Mouse (Mus musculus) fibroblast of lung, adult 2 months (primary cell): ENCODE measurements around the gene P3h3.
"Not testable (repeated sequence)": the region's sequence is repeated elsewhere in the genome, so short reads cannot be mapped to it uniquely, and the experiment has no call there.

Source experiments
- DNase-seq: peaks from one replicate; pipeline ENCODE4 v3.0.0-alpha.2; 2011; ENCODE audit warnings: low read depth

The P3h3 gene

GRCm38 (mm10) chr6:124831199-124831598, 26.4 kb downstream of the P3h3 start:
- not testable (repeated sequence) for DNase-seq

- peak; percentile 95 for DNase-seq
These were observed 27.5 kb downstream of the P3h3 start for GRCm38 (mm10) chr6:124829799-124830700.

GRCm38 (mm10) chr6:124828868-124829798, 28.4 kb downstream of the P3h3 start, which contains the start of the genes Usp5 and Cdca3:
TSS of gene Usp5 (minus strand) at chr6:124829484.
TSS of gene Cdca3 (plus strand) at chr6:124829547.
- DNase-seq = peak; percentile 100

- DNase-seq = no peak
These were observed 29.4 kb downstream of the P3h3 start for GRCm38 (mm10) chr6:124828101-124828592.

GRCm38 (mm10) chr6:124822049-124822448, 35.5 kb downstream of the P3h3 start:
- no peak for DNase-seq

GRCm38 (mm10) chr6:124820891-124821290, 36.7 kb downstream of the P3h3 start:
- no peak for DNase-seq

- DNase-seq = no peak
These were observed 39.6 kb downstream of the P3h3 start for GRCm38 (mm10) chr6:124817971-124818370.

- DNase-seq = no peak
These were observed 40.0 kb downstream of the P3h3 start for GRCm38 (mm10) chr6:124817563-124817962.

GRCm38 (mm10) chr6:124817125-124817524, 40.4 kb downstream of the P3h3 start:
- no peak for DNase-seq

GRCm38 (mm10) chr6:124816611-124817010, 40.9 kb downstream of the P3h3 start:
- DNase-seq = no peak

GRCm38 (mm10) chr6:124814858-124815774, 42.4 kb downstream of the P3h3 start:
- DNase-seq = no peak

GRCm38 (mm10) chr6:124814448-124814847, 43.1 kb downstream of the P3h3 start:
- DNase-seq = no peak

- DNase-seq = peak; percentile 78
These were observed 43.6 kb downstream of the P3h3 start, which contains the start of gene Tpi1 for GRCm38 (mm10) chr6:124813933-124814332. TSS of gene Tpi1 (minus strand) at chr6:124814296.

GRCm38 (mm10) chr6:124813496-124813895, 44.1 kb downstream of the P3h3 start:
- DNase-seq = no peak

GRCm38 (mm10) chr6:124812848-124813247, 44.7 kb downstream of the P3h3 start:
- DNase-seq = no peak

- DNase-seq = no peak
These were observed 45.6 kb downstream of the P3h3 start for GRCm38 (mm10) chr6:124811701-124812560.

- no peak for DNase-seq
These were observed 46.2 kb downstream of the P3h3 start for GRCm38 (mm10) chr6:124811403-124811665.

- not testable (repeated sequence) for DNase-seq
These were observed 46.8 kb downstream of the P3h3 start for GRCm38 (mm10) chr6:124810566-124811402.

- DNase-seq = no peak
These were observed 47.6 kb downstream of the P3h3 start for GRCm38 (mm10) chr6:124809775-124810538.
